Mouse (Mus musculus) testis, adult 2 months (tissue): ENCODE measurements around the gene Ctsh. TPM values are rescaled to one million over a fixed set of nuclear protein-coding genes. Genes with fewer than 3 reads are reported as not detected.

ENCODE experiments used
- H3K27ac ChIP-seq: fragments of 200-500 bp; 2 replicates; pipeline ENCODE4 v1.5.1; 2012; ENCODE audit warnings: low read depth, low read length; ENCODE audit not compliant: control insufficient read depth, insufficient read depth
- H3K27me3 ChIP-seq: fragments of 200-500 bp; 2 replicates; pipeline ENCODE4 v1.6.1; 2012; ENCODE audit warnings: mild to moderate bottlenecking, low read length, moderate library complexity; ENCODE audit not compliant: control insufficient read depth, insufficient read depth
- H3K36me3 ChIP-seq: fragments of 200-500 bp; 2 replicates; pipeline ENCODE4 v1.6.1; 2012; ENCODE audit warnings: mild to moderate bottlenecking, low read length; ENCODE audit not compliant: control insufficient read depth, insufficient read depth
- H3K4me1 ChIP-seq: fragments of 200-500 bp; 2 replicates; pipeline ENCODE4 v1.6.1; 2012; ENCODE audit warnings: low read length; ENCODE audit not compliant: control insufficient read depth, insufficient read depth
- H3K4me3 ChIP-seq: fragments of 200-500 bp; 2 replicates; pipeline ENCODE4 v1.5.1; 2012; ENCODE audit warnings: low read depth, mild to moderate bottlenecking, low read length, moderate library complexity, mixed read lengths; ENCODE audit not compliant: control insufficient read depth
- CTCF ChIP-seq: fragments of 200-500 bp; IDR thresholded peaks from 2 replicates; pipeline ENCODE4 v1.5.1; 2012; ENCODE audit warnings: low read depth, mild to moderate bottlenecking, inconsistent platforms, low read length, moderate library complexity; ENCODE audit not compliant: control insufficient read depth, insufficient read depth, insufficient replicate concordance
- POLR2A ChIP-seq: fragments of 200-500 bp; IDR thresholded peaks from 2 replicates; pipeline ENCODE4 v1.6.1; 2012; ENCODE audit warnings: low read depth, mild to moderate bottlenecking, inconsistent platforms, low read length, moderate library complexity; ENCODE audit not compliant: control insufficient read depth
- polyA plus RNA-seq: library from polyadenylated mRNA; depleted of rRNA; stranded (reverse); fragments of >200 nt; gene quantifications from 2 replicates; pipeline ENCODE4 v1.2.3, GENCODE M21; 2012

Ctsh gene
- polyA plus RNA-seq, 1 experiment = 6.5 TPM

DNA sequence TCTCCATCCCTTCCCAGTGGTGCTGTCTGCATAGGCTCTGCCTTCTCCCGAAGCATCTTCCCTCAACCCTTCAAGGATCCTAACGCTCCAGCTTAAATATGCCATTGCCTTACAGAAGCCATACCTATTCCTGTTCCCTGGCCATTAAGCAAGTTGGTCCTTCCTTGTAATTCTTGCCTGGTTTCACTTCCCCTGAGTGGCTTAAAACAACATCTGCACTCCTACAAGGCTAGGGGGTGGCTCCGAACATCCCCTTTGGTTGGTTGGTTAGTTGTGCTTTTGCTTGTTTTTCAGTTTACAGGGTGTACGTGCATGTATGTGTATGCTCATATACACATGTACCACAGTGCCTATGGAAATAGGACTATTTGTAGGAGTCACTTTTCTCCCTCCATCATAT lies 32.5 kb upstream of the Ctsh start:
- H3K4me3 ChIP-seq = no peak overlapping the region
- no peaks in the 10 kb centered on the region for H3K27me3 ChIP-seq
- no peaks in the 10 kb centered on the region for H3K36me3 ChIP-seq
- H3K27ac ChIP-seq = no peak overlapping the region
- TF ChIP-seq POLR2A (no peak), CTCF (no peak)
- H3K4me1 ChIP-seq = no peaks in the 10 kb centered on the region

DNA sequence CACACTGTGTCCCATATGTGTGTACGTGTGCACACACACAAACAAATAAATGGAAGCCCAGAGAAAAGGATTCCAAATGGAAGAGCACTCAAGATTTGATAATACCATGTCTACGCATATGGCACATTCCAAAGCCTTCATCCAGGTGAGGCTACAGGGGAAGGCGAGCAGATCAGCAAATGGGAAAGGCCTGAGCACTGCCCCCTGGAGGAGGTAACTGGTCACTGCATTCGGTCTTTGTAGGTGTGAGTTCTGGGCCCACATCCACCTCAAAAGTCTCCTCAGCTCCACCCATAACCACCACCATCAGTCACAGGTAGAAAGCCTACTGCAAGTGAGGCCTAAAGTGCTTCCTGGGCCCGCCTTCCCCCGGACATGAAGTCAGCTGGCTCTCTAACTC lies 26.2 kb upstream of the Ctsh start:
- Histone ChIP-seq H3K27me3 (no peaks in the 10 kb centered on the region), H3K4me1 (no peaks in the 10 kb centered on the region)

DNA sequence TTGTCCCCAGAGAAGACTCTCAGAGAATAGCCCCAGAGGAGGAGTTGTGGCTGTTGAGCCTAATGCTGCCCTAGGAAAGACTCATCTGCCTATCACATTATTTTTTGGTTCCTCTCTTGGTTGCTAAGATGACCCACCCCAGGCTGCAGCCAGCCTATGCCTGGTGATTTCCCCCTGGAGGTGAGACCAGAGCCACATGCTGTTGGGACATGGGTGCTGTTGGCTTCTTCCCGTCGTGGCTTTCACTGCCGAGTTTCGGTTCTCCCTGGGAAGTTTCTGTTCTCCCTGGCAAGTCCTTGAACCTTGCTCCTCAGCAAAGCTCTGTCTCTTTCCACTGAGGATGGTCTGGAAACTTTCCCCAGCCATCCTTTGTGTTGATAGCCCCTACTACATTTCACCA lies 20.0 kb upstream of the Ctsh start:
- Histone ChIP-seq H3K36me3 (no peaks in the 10 kb centered on the region), H3K27ac (no peak overlapping the region), H3K27me3 (no peaks in the 10 kb centered on the region), H3K4me1 (no peaks in the 10 kb centered on the region), H3K4me3 (no peak overlapping the region)
- TF ChIP-seq POLR2A (no peak), CTCF (no peak)

More for the DNA sequence above, 26.2 kb upstream of the Ctsh start:
- H3K4me3 ChIP-seq = no peak overlapping the region
- TF ChIP-seq CTCF (peak; percentile 56; the same call in 1 of the 2 replicates), POLR2A (no peak)
- no peak overlapping the region for H3K27ac ChIP-seq
- no peaks in the 10 kb centered on the region for H3K36me3 ChIP-seq

DNA sequence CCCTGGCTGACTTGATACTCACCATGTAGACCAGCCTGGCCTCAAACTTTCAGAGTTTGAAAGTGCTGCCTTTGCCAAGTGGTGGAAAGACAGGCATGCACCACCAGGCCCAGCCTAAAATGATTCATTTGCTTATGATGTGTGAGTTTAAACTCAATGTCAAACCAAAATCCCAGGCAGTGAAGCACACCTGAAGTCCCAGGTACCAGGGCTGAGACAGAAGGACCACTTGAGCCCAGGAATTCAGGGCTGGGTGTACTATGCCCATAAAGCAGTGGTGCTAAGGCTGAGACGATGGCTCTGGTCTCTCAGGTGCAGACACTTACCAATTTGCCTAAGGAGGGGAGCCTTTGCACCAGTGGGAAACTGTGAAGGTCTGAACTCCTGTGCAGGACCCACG lies 18.8 kb upstream of the Ctsh start:
- no peaks in the 10 kb centered on the region for H3K27me3 ChIP-seq
- H3K27ac ChIP-seq = no peak overlapping the region
- no peak overlapping the region for H3K4me3 ChIP-seq
- H3K4me1 ChIP-seq = no peaks in the 10 kb centered on the region
- TF ChIP-seq CTCF (no peak), POLR2A (no peak)
- H3K36me3 ChIP-seq = no peaks in the 10 kb centered on the region

DNA sequence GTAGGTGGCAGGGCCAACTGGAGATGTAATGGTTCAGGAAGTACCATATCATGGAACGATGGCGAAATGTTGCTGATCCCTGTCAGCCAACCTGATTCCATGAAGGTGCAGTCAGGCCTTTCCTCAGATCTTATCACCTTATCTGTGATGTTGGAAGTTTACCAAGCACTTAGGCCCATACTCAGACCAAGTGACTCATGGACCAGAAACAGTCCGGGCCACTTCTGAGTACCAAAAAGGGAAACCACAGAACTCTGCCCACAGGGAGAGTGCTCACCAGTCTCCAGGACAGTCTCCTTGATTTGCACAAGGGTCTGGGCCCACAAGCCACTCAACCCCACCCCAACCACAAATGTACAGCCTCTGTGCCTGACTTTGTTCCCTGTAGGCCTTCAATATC lies 18.2 kb upstream of the Ctsh start:
- Histone ChIP-seq H3K4me1 (no peaks in the 10 kb centered on the region), H3K27ac (no peak overlapping the region)

DNA sequence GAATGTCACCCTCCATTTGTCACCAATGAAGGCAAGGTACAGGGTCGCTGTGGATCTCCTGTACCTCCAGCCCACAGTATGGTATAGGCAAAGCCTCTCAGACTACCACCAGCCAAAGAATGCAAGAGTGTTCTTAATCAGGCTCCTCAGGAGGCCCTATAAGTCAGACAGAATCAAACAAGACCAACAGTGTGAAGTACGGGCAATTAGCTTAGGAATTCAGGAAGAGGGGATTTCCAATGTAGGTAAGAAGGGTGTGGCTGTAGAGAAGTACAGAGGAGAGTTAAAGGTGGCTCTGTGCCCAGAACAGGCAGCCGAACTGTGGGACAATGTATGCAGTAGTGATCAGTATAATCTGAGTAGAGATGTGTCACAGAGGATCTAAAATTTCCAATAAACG lies 17.6 kb upstream of the Ctsh start:
- H3K4me3 ChIP-seq = no peak overlapping the region
- no peaks in the 10 kb centered on the region for H3K36me3 ChIP-seq
- H3K27ac ChIP-seq = no peak overlapping the region
- TF ChIP-seq CTCF (no peak), POLR2A (no peak)
- no peaks in the 10 kb centered on the region for H3K27me3 ChIP-seq
- H3K4me1 ChIP-seq = no peaks in the 10 kb centered on the region

More for the DNA sequence above, 18.2 kb upstream of the Ctsh start:
- TF ChIP-seq POLR2A (no peak), CTCF (no peak)
- no peaks in the 10 kb centered on the region for H3K27me3 ChIP-seq
- no peak overlapping the region for H3K4me3 ChIP-seq
- H3K36me3 ChIP-seq = no peaks in the 10 kb centered on the region

DNA sequence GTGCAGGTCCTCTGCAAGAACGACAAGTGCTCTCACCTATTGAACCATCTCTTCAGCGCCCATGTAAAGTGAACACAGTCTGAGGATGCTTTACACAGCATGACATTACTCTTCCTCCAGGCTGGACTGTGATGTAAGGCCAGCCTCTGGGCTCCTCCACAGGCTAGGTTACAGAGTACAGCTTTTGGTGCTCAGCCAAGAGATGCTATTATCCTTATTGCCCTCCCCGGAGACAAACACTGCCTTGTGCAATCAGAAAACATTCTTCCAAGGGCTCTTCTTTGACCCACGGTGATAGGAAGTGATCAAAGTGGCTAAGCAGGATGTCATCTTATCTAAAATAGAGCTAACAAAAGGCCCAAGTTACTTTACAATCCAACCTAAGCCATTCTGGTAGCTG lies 15.4 kb upstream of the Ctsh start:
- H3K27me3 ChIP-seq = no peaks in the 10 kb centered on the region
- no peak for TF ChIP-seq POLR2A
- TF ChIP-seq CTCF = no peak
- no peaks in the 10 kb centered on the region for H3K36me3 ChIP-seq
- no peak overlapping the region for H3K4me3 ChIP-seq
- no peak overlapping the region for H3K27ac ChIP-seq
- no peaks in the 10 kb centered on the region for H3K4me1 ChIP-seq

DNA sequence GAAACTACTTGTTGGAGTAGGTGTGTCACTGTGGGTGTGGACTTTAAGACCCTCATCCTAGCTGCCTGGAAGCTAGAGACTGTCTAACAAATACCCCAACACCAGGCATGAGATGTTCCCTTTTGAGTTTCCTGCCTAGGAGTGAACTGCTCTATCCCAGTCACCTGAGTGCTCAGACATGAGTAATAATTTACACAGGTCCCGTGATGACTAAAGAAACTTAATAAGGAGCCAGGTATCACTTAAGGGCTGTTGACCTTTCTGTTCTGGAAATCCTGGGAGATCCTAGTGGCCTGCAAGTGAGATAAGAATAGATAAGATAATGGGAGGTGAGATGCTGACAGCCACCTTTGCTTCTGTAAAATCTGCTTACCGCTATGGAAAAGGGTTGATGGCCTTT lies 13.0 kb upstream of the Ctsh start:
- no peak overlapping the region for H3K4me3 ChIP-seq
- no peaks in the 10 kb centered on the region for H3K4me1 ChIP-seq
- H3K27ac ChIP-seq = no peak overlapping the region
- no peaks in the 10 kb centered on the region for H3K27me3 ChIP-seq
- no peak for TF ChIP-seq POLR2A
- TF ChIP-seq CTCF = no peak
- H3K36me3 ChIP-seq = no peaks in the 10 kb centered on the region
